Mouse (Mus musculus): ENCODE measurements around the gene Wwc1.

DNA sequence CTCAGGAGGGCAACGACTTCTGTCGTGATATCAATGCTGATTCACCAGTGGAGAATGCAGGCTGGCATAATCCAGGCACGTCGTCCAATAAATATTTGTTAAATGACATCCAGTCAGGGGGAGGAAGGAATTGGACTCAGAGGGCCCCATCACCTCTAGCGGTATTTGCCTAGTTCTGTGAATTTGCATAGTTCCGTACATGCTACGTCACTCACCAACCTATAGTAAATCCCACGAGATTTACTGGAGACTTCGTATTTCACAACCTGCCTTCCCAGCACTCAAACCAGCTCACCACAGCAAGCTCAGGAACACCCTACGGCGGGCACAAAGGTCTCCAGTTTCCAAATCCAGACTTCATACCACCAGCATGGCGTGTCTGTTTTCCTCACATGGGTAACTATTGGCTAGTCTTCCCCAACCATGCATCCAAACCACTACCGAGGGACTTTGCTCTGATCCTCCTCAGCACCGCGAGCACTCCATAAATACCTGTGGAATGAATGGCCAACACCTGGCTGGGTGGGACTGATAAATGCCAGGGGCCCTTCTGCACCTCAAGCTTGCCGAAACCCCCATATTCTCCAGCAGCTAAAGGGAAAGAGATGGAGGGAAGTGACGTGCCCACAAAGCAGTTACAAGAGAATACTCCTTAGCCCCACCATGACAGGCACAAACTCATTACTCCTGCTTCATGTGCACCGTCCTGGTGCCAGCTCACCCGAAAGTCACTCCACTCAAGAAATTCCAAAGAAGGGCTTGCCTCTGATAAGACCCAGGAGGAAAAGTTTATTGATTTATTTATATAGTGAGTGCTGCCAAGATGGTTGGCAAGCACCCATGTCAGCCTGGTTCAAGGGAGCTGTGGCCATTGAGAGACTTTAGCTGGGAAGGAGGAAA lies 9.3 kb downstream of the Wwc1 start:
- TF ChIP-seq CTCF (IDR thresholded peaks at IDR 0.05; ENCODE audit: extremely low read depth, insufficient read length, insufficient replicate concordance, low read depth, low read length) (no peak), POLR2A (IDR thresholded peaks at IDR 0.05; ENCODE audit: low read depth, low read length) (no peak)
